Mouse (Mus musculus): Measurements from ENCODE around the gene Gria1. TPM values are rescaled to one million over a fixed set of nuclear protein-coding genes. Genes with fewer than 3 reads are reported as not detected.

Gria1 gene
- total RNA-seq (2021): under 1 TPM; 0.47 to 0.95 TPM

DNA sequence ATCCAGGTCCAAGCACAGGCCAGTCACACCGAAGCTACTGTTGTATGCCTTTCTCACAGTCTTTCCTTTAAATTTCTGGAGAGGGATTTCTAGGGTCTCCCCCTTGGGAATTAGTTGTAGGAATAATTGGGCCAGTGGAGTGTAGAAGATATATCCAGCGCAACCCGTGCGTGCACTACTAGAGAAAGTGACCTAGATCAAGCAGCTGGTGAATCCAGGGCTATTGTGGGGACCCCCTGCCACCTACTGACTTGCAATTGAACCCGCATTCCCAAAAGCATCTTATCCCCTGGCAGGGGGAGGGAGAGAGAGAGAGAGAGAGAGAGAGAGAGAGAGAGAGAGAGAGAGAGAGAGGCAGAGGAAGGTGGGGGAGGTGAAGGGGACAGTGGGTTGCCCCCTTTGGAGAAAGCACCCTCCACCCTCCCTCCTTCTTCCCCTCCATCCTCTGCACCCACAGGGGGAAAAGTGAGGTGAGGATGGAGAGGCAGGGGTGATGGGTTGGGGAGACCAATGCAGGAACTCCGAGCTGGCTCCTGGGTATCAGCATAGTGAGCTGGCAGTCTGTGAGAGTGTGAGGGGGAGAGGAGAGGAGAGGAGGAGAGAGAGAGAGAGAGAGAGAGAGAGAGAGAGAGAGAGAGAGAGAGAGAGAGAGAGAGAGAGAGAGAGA lies at the start of gene Gria1:
Gria1 (plus strand) TSS at position 364 of the 667 bp plus-strand sequence.
- DNase-seq (ENCODE audit: low spot score): no peak
- intact Hi-C loops (cut with DNase I): loop anchor here (10.0 kb wide), 1 partner anchor 304 kb away; no protein-coding TSS in a partner anchor

DNA sequence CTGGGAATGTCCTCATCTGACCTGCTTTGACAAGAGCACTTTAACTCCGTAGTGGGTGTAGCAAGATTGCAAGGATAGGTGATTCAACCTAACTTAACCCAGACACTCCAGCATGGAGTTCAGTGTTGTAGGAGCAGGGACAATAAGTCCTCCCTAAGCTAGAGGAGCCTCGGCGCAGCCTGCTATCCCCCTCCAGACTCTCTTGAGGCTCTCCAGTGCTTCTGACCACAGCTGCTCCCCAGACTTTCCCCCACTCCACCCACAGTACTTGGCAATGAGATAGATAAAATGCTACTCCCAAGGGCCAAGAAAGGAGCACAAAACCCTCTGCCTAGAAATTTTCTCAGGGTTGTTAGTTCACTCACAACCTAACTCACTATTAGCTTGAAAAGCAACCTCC lies 49.4 kb upstream of the Gria1 start:
- DNase-seq (ENCODE audit: low spot score): peak; percentile 2
- intact Hi-C loops (cut with DNase I): no loop called here

DNA sequence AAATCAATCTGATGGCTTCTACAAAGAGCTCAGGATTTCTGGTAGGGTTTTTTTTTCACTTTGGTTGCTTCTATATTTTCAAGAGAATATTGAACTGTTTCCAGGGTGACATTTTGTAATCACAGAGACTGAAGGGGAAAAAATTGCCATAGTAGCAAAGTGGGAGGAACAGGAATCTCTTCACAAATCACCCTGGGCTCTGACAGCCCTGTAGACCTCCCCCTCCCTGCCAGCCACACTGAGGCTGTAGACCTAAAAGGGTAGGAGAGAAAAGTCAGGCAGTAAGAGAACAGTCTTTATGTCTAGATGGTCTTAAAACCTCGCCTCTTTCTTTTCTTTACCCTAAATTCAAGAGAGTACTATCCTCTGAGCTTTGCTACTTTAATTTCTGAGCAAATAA lies 38.4 kb upstream of the Gria1 start:
- intact Hi-C loops (cut with DNase I): no loop called here
- no peak for DNase-seq (ENCODE audit: low spot score)

DNA sequence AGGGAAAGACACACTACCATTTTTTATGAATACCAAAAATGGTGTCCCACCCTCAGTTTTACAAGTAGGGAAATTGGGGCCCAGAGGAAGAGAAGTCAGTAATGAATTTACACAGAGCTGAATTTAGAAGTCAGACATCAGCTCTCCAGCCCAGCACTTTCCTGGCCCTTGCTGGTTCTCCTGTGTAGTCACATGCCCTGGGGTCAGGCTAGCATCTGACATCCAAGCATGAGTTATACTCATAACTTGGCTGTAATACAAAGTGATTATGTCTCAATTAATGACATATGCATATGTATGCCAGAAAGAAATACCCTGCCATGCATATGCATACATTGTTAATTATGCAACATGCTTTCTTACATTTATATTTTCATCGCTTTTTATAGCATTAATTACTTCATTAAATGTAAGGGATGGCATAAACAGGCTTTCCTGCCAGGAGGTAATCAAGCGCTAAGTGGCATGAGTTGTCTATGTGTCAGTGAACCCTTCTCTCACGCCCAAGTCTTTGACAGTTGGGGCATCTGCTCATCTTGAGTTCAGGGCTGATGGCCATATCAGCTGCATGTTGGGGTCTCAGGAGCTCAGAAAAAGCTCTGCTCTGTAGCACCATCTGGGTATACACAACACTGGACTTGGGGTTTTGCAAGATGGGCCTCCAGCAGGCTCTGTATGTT lies 26.7 kb upstream of the Gria1 start:
- intact Hi-C loops (cut with DNase I): no loop called here
- DNase-seq (ENCODE audit: low spot score): no peak

DNA sequence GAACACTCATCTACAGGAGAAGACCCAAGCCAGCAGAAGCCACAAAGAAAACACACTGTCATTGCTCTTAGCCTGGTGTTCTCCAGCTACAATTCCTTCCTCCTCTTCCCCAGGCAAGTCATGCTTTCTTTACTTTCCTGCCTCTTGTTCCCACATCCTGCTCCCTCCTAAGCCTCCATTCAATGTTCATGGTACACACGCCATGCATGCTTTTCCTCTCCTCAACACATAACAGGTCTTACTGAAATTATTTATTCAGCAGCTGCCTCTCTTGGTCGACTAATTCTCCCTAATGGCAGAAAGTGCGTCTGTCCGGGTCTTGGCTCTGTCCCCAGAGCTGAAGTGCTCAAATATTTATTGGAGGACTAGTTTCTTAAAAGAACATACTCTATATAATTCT lies 25.7 kb upstream of the Gria1 start:
- intact Hi-C loops (cut with DNase I): no loop called here
- DNase-seq (ENCODE audit: low spot score): no peak

DNA sequence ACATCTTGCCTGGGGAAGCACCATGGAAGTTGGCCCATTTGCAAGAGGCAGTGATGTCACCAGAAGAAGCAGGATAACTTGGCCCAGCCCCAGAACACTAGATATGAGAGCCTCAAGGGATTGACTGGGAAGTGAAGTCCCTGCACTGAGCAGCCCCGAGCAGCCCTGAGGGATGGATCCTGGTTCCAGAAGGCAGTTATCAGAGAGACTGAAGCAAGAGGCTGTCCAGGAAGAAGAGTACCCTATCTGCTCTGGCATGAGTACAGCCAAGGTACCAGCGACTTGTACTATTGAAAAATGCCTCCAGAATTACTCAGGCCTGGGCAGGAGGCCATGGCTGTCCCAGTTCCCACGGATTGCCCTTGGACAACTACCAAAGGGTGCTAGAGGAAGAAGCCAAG lies 11.6 kb upstream of the Gria1 start:
- DNase-seq (ENCODE audit: low spot score): peak; percentile 67
- intact Hi-C loops (cut with DNase I): no loop called here

DNA sequence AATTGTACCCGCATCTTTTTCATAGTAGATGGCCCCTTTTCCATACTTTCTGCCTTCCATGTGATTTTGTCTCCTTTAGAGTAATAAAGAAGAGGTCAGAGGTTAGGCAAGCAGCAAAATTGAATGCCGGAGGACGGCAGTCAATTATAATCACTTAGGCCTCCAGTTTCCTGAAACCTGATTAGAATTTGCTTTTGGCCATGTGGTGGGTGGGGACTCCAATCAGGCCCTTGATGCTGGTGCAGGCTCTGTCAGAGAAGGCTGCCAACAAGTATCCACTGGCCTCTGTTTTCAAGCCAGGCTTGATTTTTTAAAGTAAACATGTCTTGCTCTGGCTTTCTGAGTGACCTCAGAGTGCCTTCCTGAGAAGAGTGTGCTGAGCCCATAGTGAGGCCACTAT lies 6.6 kb upstream of the Gria1 start:
- intact Hi-C loops (cut with DNase I): no loop called here
- no peak for DNase-seq (ENCODE audit: low spot score)

DNA sequence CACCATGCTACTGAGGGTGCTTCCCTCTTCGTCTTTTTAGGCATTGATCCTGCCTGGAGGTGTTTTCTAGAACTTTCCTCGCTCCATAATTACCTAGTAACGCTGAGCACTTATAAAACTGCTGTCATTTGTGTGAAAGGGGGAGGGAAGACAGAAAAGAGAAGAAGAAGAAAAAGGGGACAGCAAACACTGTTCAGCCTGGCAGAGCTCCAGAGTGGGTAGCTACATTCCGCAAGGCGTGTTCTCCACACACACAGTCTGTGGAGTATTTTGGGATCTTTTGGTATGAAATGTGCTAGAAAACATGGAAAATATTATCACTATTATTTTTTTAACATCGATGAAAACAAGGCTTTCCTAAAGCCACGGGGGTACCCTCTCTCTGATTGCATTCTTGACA lies 5.8 kb upstream of the Gria1 start:
- DNase-seq (ENCODE audit: low spot score): no peak
- intact Hi-C loops (cut with DNase I): no loop called here

DNA sequence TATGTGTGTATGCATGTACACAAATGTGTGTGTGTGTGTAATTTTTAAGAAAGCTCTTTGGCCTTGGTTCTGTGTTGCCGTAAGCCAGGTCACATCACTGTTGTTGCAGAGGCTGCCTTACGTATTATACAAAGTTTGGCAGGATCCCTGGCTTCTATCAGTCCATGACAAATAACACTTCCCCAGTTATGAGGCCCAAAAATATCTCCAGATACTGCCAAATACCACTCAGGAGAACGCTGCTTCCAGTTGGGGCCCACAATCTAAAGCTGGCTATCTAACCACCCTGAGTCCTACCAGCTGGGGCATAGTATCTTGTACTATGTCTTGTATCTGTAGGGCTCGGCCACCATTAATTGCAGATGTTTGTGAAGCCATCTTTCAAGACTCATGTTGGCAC lies 3.4 kb upstream of the Gria1 start:
- DNase-seq (ENCODE audit: low spot score): no peak
- intact Hi-C loops (cut with DNase I): no loop called here

DNA sequence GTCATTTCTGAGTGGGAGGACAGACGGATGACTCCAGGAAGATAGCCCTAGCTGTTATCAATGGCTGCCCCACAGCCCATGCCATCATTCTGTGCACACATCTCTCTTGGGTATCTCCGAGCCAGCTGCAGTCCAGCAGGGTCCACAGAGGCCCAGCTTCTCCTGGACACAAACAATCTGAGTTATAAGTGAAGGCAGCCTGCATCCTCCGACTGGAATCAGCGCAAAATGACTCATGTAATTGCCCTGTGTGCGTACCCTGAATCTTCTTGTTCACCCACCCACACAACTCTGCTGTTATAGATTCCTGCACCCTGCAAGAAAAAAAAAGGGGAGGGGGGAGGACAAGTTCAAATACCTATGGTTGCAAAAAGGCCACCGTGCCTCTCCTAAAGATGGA lies 576 bp upstream of the Gria1 start:
- intact Hi-C loops (cut with DNase I): loop anchor here (10.0 kb wide), 1 partner anchor 304 kb away; no protein-coding TSS in a partner anchor
- no peak for DNase-seq (ENCODE audit: low spot score)

DNA sequence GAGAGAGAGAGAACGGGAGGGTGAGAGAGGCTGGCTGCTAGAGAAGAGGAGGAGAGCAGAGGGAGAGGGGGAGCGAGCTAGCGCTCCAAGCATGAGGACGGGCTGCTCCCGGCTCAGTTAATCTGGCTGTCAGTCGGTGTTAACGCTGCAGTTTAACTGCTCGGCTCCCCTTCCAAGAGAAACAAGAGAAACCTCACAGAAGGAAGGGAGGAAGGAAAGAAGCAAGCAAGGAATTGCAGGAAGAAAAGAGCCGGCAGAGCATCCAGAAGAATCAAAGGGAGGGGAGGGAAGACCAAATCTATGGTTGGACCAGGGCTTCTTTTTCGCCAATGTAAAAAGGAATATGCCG lies 478 bp downstream of the Gria1 start:
- intact Hi-C loops (cut with DNase I): loop anchor here (10.0 kb wide), 1 partner anchor 303 kb away; no protein-coding TSS in a partner anchor
- DNase-seq (ENCODE audit: low spot score): no peak

DNA sequence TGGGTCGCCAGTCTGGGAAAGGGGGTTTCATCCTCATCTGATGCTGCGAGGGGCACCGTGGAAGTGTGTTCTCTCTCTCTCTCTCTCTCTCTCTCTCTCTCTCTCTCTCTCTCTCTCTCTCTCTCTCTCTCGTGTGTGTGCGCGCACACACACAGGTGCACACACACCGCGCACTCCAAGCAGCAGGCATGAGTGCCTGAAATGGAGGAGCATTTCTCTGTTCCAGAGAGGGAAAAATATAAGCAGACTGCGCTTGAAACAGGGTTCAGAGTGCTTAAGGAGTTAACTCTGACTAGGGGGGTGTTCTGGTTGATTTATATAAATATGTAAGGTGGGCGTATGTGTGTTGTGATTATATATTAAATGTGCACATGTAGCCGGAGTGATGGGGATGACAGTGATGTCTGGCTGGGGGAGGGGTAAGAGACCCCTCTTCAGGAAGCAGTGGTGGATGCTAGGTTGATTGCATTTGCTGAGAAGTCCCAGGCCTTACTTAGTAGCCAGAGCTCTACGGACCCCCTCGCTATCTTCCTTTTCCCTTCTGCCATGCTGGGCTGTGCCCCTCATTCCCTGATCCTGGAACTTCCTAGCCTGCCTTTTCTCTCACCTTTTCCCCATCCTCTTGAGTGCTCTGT lies 1.2 kb downstream of the Gria1 start:
- intact Hi-C loops (cut with DNase I): loop anchor here (10.0 kb wide), 1 partner anchor 302 kb away; no protein-coding TSS in a partner anchor
- DNase-seq (ENCODE audit: low spot score): no peak

DNA sequence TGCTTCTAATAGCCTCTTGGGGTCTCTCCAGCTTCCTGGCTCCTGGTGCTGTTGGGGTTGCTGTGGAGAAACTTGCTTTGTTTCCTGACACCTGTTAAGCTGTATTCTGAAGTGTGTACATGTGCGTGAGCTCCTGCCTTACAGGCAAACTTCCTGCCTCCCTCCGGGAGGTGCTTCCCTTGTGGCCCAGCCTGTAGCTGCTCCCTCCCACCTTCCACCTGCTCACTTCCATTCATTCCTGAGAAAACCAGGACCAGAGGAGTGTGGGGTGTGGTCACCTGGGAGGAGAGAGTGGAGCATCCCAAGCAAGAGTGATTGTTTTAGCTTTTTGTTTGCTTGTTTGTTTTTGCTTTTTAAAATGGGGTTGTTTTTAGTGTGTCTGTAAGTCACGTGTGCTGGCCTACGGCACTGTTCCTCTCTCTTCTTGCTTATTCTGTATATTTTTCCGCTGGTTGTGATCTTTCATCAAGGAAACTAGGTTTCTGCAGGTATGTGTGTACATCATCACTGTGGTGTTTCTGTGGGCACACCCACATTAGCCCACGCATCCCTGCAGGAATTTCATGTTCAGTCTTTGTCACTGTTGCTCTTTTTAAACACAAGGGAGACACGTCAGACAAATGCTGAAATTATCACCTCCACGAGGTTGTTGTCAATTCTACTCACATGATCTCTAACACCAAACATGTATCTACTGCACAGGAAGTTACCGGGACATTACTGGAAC lies 2.4 kb downstream of the Gria1 start:
- DNase-seq (ENCODE audit: low spot score): no peak
- intact Hi-C loops (cut with DNase I): loop anchor here (10.0 kb wide), 1 partner anchor 301 kb away; no protein-coding TSS in a partner anchor

DNA sequence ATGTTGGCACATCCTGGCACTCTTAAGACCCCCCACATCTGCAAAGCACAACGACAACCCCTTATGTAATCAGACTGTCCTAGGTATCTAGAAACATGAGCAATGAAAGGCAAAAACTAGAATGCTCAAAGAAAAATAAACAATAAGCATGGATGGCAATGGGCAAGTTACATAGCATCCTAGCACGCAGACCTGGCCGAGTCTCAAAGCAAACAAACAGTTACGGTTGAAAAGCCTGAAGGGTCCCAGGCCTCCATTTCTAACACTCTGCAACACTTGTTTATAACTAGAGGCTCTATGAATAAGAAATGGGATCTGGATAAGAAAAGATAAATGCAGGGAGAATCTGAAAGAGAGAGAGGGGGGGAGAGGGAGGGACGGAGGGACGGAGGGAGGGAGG lies 3.2 kb downstream of the Gria1 start:
- intact Hi-C loops (cut with DNase I): loop anchor here (10.0 kb wide), 1 partner anchor 300 kb away; no protein-coding TSS in a partner anchor
- no peak for DNase-seq (ENCODE audit: low spot score)

DNA sequence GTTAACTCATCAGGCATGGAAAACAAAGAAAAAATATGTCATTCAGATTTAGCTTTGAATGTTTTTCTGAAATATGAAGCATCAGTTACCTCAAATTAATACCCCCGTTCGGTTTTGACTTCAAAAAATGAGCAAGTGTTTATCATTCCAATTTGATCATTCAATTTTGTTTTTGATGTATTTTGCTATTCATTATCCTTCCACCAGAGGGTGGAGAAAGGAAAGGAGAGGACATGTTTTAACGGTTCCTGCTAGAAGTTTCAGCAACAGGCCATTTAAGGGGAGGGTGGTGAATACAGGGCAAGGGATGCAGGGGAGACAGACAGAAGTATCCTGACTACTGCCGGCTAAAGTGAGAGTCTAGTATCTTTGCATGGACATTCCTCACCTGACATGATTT lies 7.3 kb downstream of the Gria1 start:
- no peak for DNase-seq (ENCODE audit: low spot score)
- intact Hi-C loops (cut with DNase I): loop anchor here (10.0 kb wide), 1 partner anchor 296 kb away; no protein-coding TSS in a partner anchor

DNA sequence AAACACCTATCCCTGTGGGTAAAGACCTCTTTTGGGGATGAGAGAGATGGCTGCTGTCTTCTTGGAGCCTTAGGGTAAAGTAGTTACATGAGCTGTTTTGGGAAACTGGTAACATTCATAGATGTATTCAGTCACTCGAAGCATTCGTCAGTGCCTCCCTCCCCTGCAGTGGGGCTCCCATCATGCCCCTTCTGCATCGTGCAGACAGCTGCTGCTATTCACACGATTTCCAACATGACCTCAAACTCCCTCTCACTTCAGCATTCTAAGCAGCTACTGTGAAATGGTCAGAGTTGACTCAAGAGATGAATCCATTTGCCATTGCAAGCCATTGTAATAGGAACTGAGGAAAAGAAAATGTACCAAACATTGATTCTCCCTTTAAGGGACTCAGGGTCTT lies 11.2 kb downstream of the Gria1 start:
- intact Hi-C loops (cut with DNase I): no loop called here
- no peak for DNase-seq (ENCODE audit: low spot score)

DNA sequence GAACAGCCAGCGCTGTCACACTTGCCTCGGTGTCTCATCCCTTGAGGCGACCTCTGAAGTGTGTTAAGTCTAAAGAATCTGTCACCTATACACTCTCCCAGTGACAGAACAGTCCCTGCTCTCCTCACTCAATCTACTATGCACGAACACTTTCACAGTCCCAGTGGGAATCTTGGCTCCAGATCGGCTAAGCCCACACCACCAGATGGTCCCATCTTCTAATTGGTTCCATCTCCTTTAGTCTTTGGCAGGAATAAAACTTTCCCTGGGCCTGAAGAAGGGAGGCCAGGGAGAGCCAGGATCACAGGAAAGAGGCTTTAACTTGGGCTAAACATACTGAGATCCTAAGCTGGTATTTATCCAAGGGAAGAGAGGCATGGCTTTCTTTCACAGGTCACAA lies 19.3 kb downstream of the Gria1 start:
- DNase-seq (ENCODE audit: low spot score): no peak
- intact Hi-C loops (cut with DNase I): no loop called here

DNA sequence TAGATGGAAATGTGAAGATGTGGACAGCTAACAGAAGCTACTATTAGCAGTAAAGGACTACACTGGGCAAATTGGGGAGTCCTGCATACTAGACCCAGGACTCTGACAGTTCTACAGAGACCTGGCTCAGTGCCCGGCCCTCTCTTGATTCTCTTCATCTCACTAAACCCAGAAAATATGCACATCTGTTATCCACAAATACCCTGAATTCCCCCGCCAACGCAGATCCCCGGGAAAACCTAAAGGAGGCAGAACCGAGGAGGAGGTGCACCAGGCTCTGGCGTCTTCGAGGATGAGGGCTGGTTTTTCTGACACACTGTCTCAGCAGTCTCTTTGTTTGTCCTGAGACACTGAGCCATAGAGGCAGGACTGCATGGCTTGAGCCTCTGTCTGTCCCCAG lies 27.6 kb downstream of the Gria1 start:
- intact Hi-C loops (cut with DNase I): no loop called here
- DNase-seq (ENCODE audit: low spot score): no peak

DNA sequence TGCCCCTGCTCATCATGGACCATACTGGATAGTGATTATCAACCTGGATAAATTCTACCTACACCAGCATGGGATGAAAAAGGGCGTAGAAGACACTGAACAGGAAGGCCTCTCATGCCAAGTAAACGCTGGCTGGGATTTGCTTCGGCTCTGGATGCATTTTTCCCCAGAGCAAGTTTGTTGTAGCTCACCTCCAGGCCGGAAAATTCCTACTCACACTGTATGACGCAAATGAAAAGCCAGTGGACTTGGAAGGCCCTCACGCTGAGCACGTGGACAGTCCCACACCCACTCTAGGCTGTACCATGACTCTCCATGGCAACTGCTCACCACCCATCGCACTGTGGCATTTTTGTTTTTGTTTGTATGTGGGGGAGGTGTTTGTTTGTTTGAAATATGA lies 28.1 kb downstream of the Gria1 start:
- intact Hi-C loops (cut with DNase I): no loop called here
- no peak for DNase-seq (ENCODE audit: low spot score)

DNA sequence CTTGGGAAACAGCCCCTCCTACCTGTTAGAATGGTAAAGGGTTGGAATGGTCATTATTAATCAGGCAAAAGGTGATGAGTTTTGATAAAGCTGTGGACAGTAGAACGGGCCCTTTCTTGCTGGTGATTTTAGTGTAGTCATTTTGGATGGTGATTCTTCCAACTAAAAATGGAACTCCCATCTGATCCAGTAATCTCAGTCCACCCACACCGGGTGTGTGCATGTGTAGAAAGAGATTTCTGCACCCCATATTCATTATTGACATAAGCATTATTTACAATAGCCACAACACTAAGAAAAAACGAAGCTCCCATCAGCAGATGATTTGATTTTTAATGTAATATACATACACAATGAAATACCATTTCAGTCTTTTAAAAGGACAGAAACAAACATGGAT lies 30.9 kb downstream of the Gria1 start:
- intact Hi-C loops (cut with DNase I): no loop called here
- no peak for DNase-seq (ENCODE audit: low spot score)

DNA sequence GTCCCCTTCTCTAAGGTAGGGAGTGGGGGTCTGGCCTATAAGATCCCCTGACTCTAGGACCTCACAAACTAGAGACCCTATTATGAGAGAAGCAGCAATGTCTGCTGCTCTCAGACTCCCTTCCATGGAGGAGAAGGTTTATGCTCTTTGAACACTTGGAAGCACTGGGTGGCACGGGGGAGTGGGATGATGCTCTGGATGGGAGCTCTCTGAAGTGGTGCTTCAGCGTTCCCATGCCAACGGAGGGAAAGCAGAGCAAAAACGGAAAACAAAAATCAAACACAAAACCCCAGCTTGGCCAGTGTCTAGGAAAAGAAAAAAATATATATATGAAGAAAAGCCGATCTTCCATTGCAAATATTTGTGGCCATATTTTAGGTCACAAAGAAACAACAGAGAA lies 33.0 kb downstream of the Gria1 start:
- intact Hi-C loops (cut with DNase I): no loop called here
- no peak for DNase-seq (ENCODE audit: low spot score)
